Mouse (Mus musculus): Measurements from ENCODE around the gene Tex101.
"Not testable (repeated sequence)": the region's sequence is repeated elsewhere in the genome, so short reads cannot be mapped to it uniquely, and the experiment has no call there.

- TF ChIP-seq CTCF (IDR thresholded peaks at IDR 0.05; ENCODE audit: low read depth, low read length); EP300 (IDR thresholded peaks at IDR 0.05; ENCODE audit: insufficient read depth, low read depth, low read length): not testable (repeated sequence)
Observed at GRCm38 (mm10) chr7:24687519-24687918, 11.0 kb upstream of the Tex101 start.

All from ES-Bruce4 (cell line).